Comparison of ENCODE assay signal across 22 mouse cellular contexts in genomic region chr10:80013609-80014008, GRCm38 (mm10). TPM values are rescaled to one million over a fixed set of nuclear protein-coding genes. Genes with fewer than 3 reads are reported as not detected.
DNase-seq lines count a peak whose midpoint lies in the region; ATAC-seq and TF ChIP-seq lines count a peak whose summit lies in the region.
"Had no signal": no experiment of that assay in that cellular context is flagged by ENCODE, and none has a peak within 500 bp of the region (broad histone marks: within the 10 kb centered on the region; RNA-seq: fewer than 3 reads in every experiment).

No protein-coding gene starts in this region.

- no peak for ATAC-seq in embryonic facial prominence, embryonic 13.5 days (ENCODE audit: insufficient number of reproducible peaks, insufficient read depth, low FRiP score, low TSS enrichment, low read depth)
- no peak for ATAC-seq in limb, embryonic 12.5 days (ENCODE audit: insufficient number of reproducible peaks, insufficient read depth, low FRiP score, low TSS enrichment, low read depth)
- no peak for ATAC-seq in intestine, embryonic 16.5 days
- ATAC-seq: activated CD4-positive, CD25-positive, alpha-beta regulatory T cell, adult 4 months; forebrain, embryonic 15.5 days; Patski had no signal

- no peak for DNase-seq in heart, embryonic 10.5 days (ENCODE audit: low spot score)
- DNase-seq in heart, adult 9 months (ENCODE audit: low spot score in 2 of 2): no peak
- DNase-seq in thymus, postnatal 36 days: no peak
- DNase-seq: adrenal gland, postnatal 36 days; cerebellum, adult 8-10 months; cerebellum, postnatal 14 days; embryo, embryonic 11 days; heart, adult 2 months; heart, postnatal 36 days; kidney, adult 2 months had no signal

- peak overlapping the region; percentile 6; the same call in 1 of the 2 replicates for H3K9ac ChIP-seq in ES-Bruce4 (ENCODE audit: low read depth, poor library complexity, severe bottlenecking)
- H3K9ac ChIP-seq in embryonic facial prominence, embryonic 13.5 days: no peak overlapping the region
- no peak overlapping the region for H3K9ac ChIP-seq in limb, embryonic 12.5 days (replicated peaks)
- H3K9ac ChIP-seq in intestine, embryonic 16.5 days (ENCODE audit: low read depth, low read length): no peak overlapping the region
- H3K9ac ChIP-seq: embryonic facial prominence, embryonic 12.5 days; forebrain, embryonic 15.5 days; heart, embryonic 13.5 days; hindbrain, embryonic 14.5 days; intestine, embryonic 15.5 days had no signal

- peak overlapping the region; percentile 12; the same call in 1 of the 2 replicates for H3K27ac ChIP-seq in heart, embryonic 10.5 days
- no peak overlapping the region for H3K27ac ChIP-seq in ES-Bruce4 (ENCODE audit: insufficient read depth, low read length)
- no peak overlapping the region for H3K27ac ChIP-seq in embryonic facial prominence, embryonic 13.5 days
- no peak overlapping the region for H3K27ac ChIP-seq in limb, embryonic 12.5 days
- no peak overlapping the region for H3K27ac ChIP-seq in intestine, embryonic 16.5 days (ENCODE audit: low read length)
- H3K27ac ChIP-seq: embryonic facial prominence, embryonic 12.5 days; forebrain, embryonic 15.5 days; heart, adult 2 months; heart, embryonic 13.5 days; hindbrain, embryonic 14.5 days; intestine, embryonic 15.5 days had no signal

- no peak for TF ChIP-seq POLR2A in ES-Bruce4 (IDR thresholded peaks at IDR 0.05; ENCODE audit: insufficient read depth, low read length)

- WGBS in heart, embryonic 10.5 days: 32% methylated on average over 25 of the region's 25 CpGs
- whole genome bisulfite sequencing in embryonic facial prominence, embryonic 13.5 days: 22% methylated on average over 25 of the region's 25 CpGs
- 24% methylated on average over 25 of the region's 25 CpGs for WGBS in limb, embryonic 12.5 days
- 49% methylated on average over 25 of the region's 25 CpGs for WGBS in intestine, embryonic 16.5 days

- no peak for TF ChIP-seq EP300 in ES-Bruce4 (IDR thresholded peaks at IDR 0.05; ENCODE audit: insufficient read depth, low read depth, low read length)

- TF ChIP-seq CTCF in ES-Bruce4 (IDR thresholded peaks at IDR 0.05; ENCODE audit: low read depth, low read length): no peak

- no peak overlapping the region for H3K4me2 ChIP-seq in embryonic facial prominence, embryonic 13.5 days
- H3K4me2 ChIP-seq in limb, embryonic 12.5 days: no peak overlapping the region
- H3K4me2 ChIP-seq in intestine, embryonic 16.5 days (ENCODE audit: low read depth, low read length): no peak overlapping the region
- H3K4me2 ChIP-seq: embryonic facial prominence, embryonic 12.5 days; forebrain, embryonic 15.5 days; heart, embryonic 13.5 days; hindbrain, embryonic 14.5 days; intestine, embryonic 15.5 days had no signal

- H3K27me3 ChIP-seq in heart, embryonic 10.5 days (ENCODE audit: insufficient read depth, poor library complexity, severe bottlenecking): peaks cover 48% of the 10 kb centered on the region
- no peaks in the 10 kb centered on the region for H3K27me3 ChIP-seq in ES-Bruce4 (ENCODE audit: control insufficient read depth, insufficient read depth, low read length, poor library complexity, severe bottlenecking)
- peaks cover 65% of the 10 kb centered on the region for H3K27me3 ChIP-seq in embryonic facial prominence, embryonic 13.5 days
- peaks cover 65% of the 10 kb centered on the region for H3K27me3 ChIP-seq in limb, embryonic 12.5 days
- H3K27me3 ChIP-seq in intestine, embryonic 16.5 days (replicated peaks; ENCODE audit: control insufficient read depth, insufficient read depth, low read length): peaks cover 12% of the 10 kb centered on the region
- H3K27me3 ChIP-seq: CH12.LX, Patski had no signal

- H3K36me3 ChIP-seq in heart, embryonic 10.5 days: peaks cover 40% of the 10 kb centered on the region
- H3K36me3 ChIP-seq in ES-Bruce4 (ENCODE audit: control insufficient read depth, insufficient read depth, low read length, poor library complexity, severe bottlenecking): no peaks in the 10 kb centered on the region
- peaks cover 20% of the 10 kb centered on the region for H3K36me3 ChIP-seq in embryonic facial prominence, embryonic 13.5 days
- no peaks in the 10 kb centered on the region for H3K36me3 ChIP-seq in limb, embryonic 12.5 days
- 0 out of 2 replicates have a peak, but pooled peaks cover 5% of the 10 kb centered on the region for H3K36me3 ChIP-seq in intestine, embryonic 16.5 days (ENCODE audit: control insufficient read depth, insufficient read depth, low read length)

- H3K9me3 ChIP-seq in heart, embryonic 10.5 days: peaks cover 17% of the 10 kb centered on the region; the same call in 1 of the 2 replicates
- no peaks in the 10 kb centered on the region; the same call in 1 of the 2 replicates for H3K9me3 ChIP-seq in ES-Bruce4 (replicated peaks; ENCODE audit: control insufficient read depth, insufficient read depth, low read length, poor library complexity, severe bottlenecking)
- peaks cover 9% of the 10 kb centered on the region for H3K9me3 ChIP-seq in embryonic facial prominence, embryonic 13.5 days
- H3K9me3 ChIP-seq in limb, embryonic 12.5 days: peaks cover 15% of the 10 kb centered on the region
- 0 out of 2 replicates have a peak, but pooled peaks cover 9% of the 10 kb centered on the region for H3K9me3 ChIP-seq in intestine, embryonic 16.5 days (ENCODE audit: control insufficient read depth, low read length)
- H3K9me3 ChIP-seq: intestine, embryonic 15.5 days had no signal

- no peak overlapping the region; the same call in 1 of the 2 replicates for H3K4me3 ChIP-seq in heart, embryonic 10.5 days
- H3K4me3 ChIP-seq in ES-Bruce4 (ENCODE audit: low read depth, low read length): peak overlapping the region; percentile 29
- peak overlapping the region; percentile 1; the same call in 1 of the 2 replicates for H3K4me3 ChIP-seq in embryonic facial prominence, embryonic 13.5 days
- peak overlapping the region; percentile 7; the same call in 1 of the 2 replicates for H3K4me3 ChIP-seq in limb, embryonic 12.5 days (replicated peaks)
- H3K4me3 ChIP-seq in intestine, embryonic 16.5 days (ENCODE audit: low read length): no peak overlapping the region
- H3K4me3 ChIP-seq: embryonic facial prominence, embryonic 12.5 days; forebrain, embryonic 15.5 days; heart, adult 2 months; intestine, embryonic 15.5 days had no signal

- H3K4me1 ChIP-seq in heart, embryonic 10.5 days: peaks cover 41% of the 10 kb centered on the region
- peaks cover 5% of the 10 kb centered on the region for H3K4me1 ChIP-seq in ES-Bruce4 (ENCODE audit: control insufficient read depth, insufficient read depth, low read length)
- H3K4me1 ChIP-seq in embryonic facial prominence, embryonic 13.5 days: peaks cover 7% of the 10 kb centered on the region
- peaks cover 1% of the 10 kb centered on the region for H3K4me1 ChIP-seq in limb, embryonic 12.5 days (replicated peaks)
- H3K4me1 ChIP-seq in intestine, embryonic 16.5 days (ENCODE audit: control insufficient read depth, insufficient read depth, low read length): peaks cover 4% of the 10 kb centered on the region
- H3K4me1 ChIP-seq: forebrain, embryonic 15.5 days had no signal

RNA-seq across cellular contexts. Expression of gene Arhgap45, which starts 2.8 kb away (rescaled TPM):
- polyA plus RNA-seq in heart, embryonic 10.5 days (2016; fragmentation: Nextera tagmentation; extraction: Ambion mirVana): 12.0 and 16.7 TPM in 2 replicates
- polyA plus RNA-seq in ES-Bruce4 (2011; ENCODE audit: insufficient read depth, insufficient read length, low read depth, missing spikeins): 6.5 and 6.9 TPM in 2 replicates
- 3.9 and 4.6 TPM in 2 replicates for polyA plus RNA-seq in embryonic facial prominence, embryonic 13.5 days (2015; fragmentation: Nextera tagmentation; extraction: Ambion mirVana)
- 12.5 and 12.6 TPM in 2 replicates for polyA plus RNA-seq in limb, embryonic 12.5 days (2016; fragmentation: Nextera tagmentation; extraction: Ambion mirVana)
- polyA plus RNA-seq in intestine, embryonic 16.5 days (2015; fragmentation: Nextera tagmentation; extraction: Ambion mirVana): 6.0 and 7.3 TPM in 2 replicates

RNA-seq across cellular contexts. Expression of gene Abca7, which starts 17.3 kb away (rescaled TPM):
- 2.8 and 4.1 TPM in 2 replicates for polyA plus RNA-seq in heart, embryonic 10.5 days (2016; fragmentation: Nextera tagmentation; extraction: Ambion mirVana)
- 10.6 and 11.0 TPM in 2 replicates for polyA plus RNA-seq in ES-Bruce4 (2011; ENCODE audit: insufficient read depth, insufficient read length, low read depth, missing spikeins)
- polyA plus RNA-seq in embryonic facial prominence, embryonic 13.5 days (2015; fragmentation: Nextera tagmentation; extraction: Ambion mirVana): 2.2 and 2.6 TPM in 2 replicates
- 2.1 and 2.3 TPM in 2 replicates for polyA plus RNA-seq in limb, embryonic 12.5 days (2016; fragmentation: Nextera tagmentation; extraction: Ambion mirVana)
- polyA plus RNA-seq in intestine, embryonic 16.5 days (2015; fragmentation: Nextera tagmentation; extraction: Ambion mirVana): 3.3 and 3.4 TPM in 2 replicates

RNA-seq across cellular contexts. Expression of gene Cnn2, which starts 25.2 kb away (rescaled TPM):
- polyA plus RNA-seq in heart, embryonic 10.5 days (2016; fragmentation: Nextera tagmentation; extraction: Ambion mirVana): 408 and 456 TPM in 2 replicates
- polyA plus RNA-seq in ES-Bruce4 (2011; ENCODE audit: insufficient read depth, insufficient read length, low read depth, missing spikeins): 156 and 164 TPM in 2 replicates
- polyA plus RNA-seq in embryonic facial prominence, embryonic 13.5 days (2015; fragmentation: Nextera tagmentation; extraction: Ambion mirVana): 298 and 319 TPM in 2 replicates
- 216 and 240 TPM in 2 replicates for polyA plus RNA-seq in limb, embryonic 12.5 days (2016; fragmentation: Nextera tagmentation; extraction: Ambion mirVana)
- 226 and 245 TPM in 2 replicates for polyA plus RNA-seq in intestine, embryonic 16.5 days (2015; fragmentation: Nextera tagmentation; extraction: Ambion mirVana)

RNA-seq across cellular contexts. Expression of gene Polr2e, which starts 26.0 kb away (rescaled TPM):
- 181 and 233 TPM in 2 replicates for polyA plus RNA-seq in heart, embryonic 10.5 days (2016; fragmentation: Nextera tagmentation; extraction: Ambion mirVana)
- polyA plus RNA-seq in ES-Bruce4 (2011; ENCODE audit: insufficient read depth, insufficient read length, low read depth, missing spikeins): 176 and 180 TPM in 2 replicates
- 247 and 265 TPM in 2 replicates for polyA plus RNA-seq in embryonic facial prominence, embryonic 13.5 days (2015; fragmentation: Nextera tagmentation; extraction: Ambion mirVana)
- polyA plus RNA-seq in limb, embryonic 12.5 days (2016; fragmentation: Nextera tagmentation; extraction: Ambion mirVana): 241 and 251 TPM in 2 replicates
- polyA plus RNA-seq in intestine, embryonic 16.5 days (2015; fragmentation: Nextera tagmentation; extraction: Ambion mirVana): 190 and 212 TPM in 2 replicates

RNA-seq across cellular contexts. Expression of gene Tmem259, which starts 29.5 kb away (rescaled TPM):
- polyA plus RNA-seq in heart, embryonic 10.5 days (2016; fragmentation: Nextera tagmentation; extraction: Ambion mirVana): 12.7 and 16.4 TPM in 2 replicates
- polyA plus RNA-seq in ES-Bruce4 (2011; ENCODE audit: insufficient read depth, insufficient read length, low read depth, missing spikeins): 54.6 and 61.1 TPM in 2 replicates
- 15.4 and 17.0 TPM in 2 replicates for polyA plus RNA-seq in embryonic facial prominence, embryonic 13.5 days (2015; fragmentation: Nextera tagmentation; extraction: Ambion mirVana)
- 20.7 and 22.5 TPM in 2 replicates for polyA plus RNA-seq in limb, embryonic 12.5 days (2016; fragmentation: Nextera tagmentation; extraction: Ambion mirVana)
- polyA plus RNA-seq in intestine, embryonic 16.5 days (2015; fragmentation: Nextera tagmentation; extraction: Ambion mirVana): 7.0 and 9.7 TPM in 2 replicates

Comparison
In these comparisons a context has a peak if more than half of its experiments do, and no peak if none do; other contexts are left out.
1. H3K4me3 ChIP-seq: peak in ES-Bruce4 (single experiment), embryonic facial prominence, embryonic 13.5 days (single experiment) and limb, embryonic 12.5 days (single experiment); none in heart, embryonic 10.5 days (single experiment) and intestine, embryonic 16.5 days (single experiment).